Mouse (Mus musculus) spleen, adult 2 months (tissue): ENCODE measurements around the gene Tmem131l.

ENCODE experiments used
- CTCF ChIP-seq: fragments of 200-500 bp; IDR thresholded peaks from 2 replicates; pipeline ENCODE4 v1.5.1; 2011; ENCODE audit warnings: mild to moderate bottlenecking, inconsistent platforms; ENCODE audit not compliant: insufficient read depth, insufficient read length, insufficient replicate concordance; ENCODE audit errors: extremely low read depth
- POLR2A ChIP-seq: fragments of 200-500 bp; IDR thresholded peaks from 2 replicates; pipeline ENCODE4 v1.6.1; 2011; ENCODE audit warnings: low read depth, low read length, inconsistent platforms

GRCm38 (mm10) chr3:83943212-83943611 lies 96.8 kb downstream of the Tmem131l start:
- TF ChIP-seq POLR2A = no peak
- no peak for TF ChIP-seq CTCF
